Mouse (Mus musculus): Measurements from ENCODE around the gene Chkb. TPM values are rescaled to one million over a fixed set of nuclear protein-coding genes. Genes with fewer than 3 reads are reported as not detected.

Chkb gene
- polyA plus RNA-seq, 1 experiment from 2014 or later, result 44.3 TPM

GRCm38 (mm10) chr15:89475611-89476474 is 46.1 kb upstream of the Chkb start:
- Histone ChIP-seq H3K4me1 (ENCODE audit: insufficient read depth) (peaks cover 18% of the 10 kb centered on the region), H3K27ac (ENCODE audit: low read depth) (peak overlapping the region; percentile 66), H3K9ac (replicated peaks) (peak overlapping the region; percentile 66), H3K4me3 (ENCODE audit: low read depth, low read length) (peak overlapping the region; percentile 59), H3K4me2 (ENCODE audit: low read depth, low read length) (peak overlapping the region; percentile 84), H3K9me3 (ENCODE audit: low read length) (no peaks in the 10 kb centered on the region), H3K36me3 (replicated peaks; ENCODE audit: insufficient read depth, low read length) (no peaks in the 10 kb centered on the region), H3K27me3 (ENCODE audit: insufficient read depth, low read length) (no peaks in the 10 kb centered on the region)
- DNase-seq (peak; percentile 95), ATAC-seq (peak; percentile 97)
- TF ChIP-seq CTCF (IDR thresholded peaks at IDR 0.05; ENCODE audit: low read depth) (no peak), EP300 (IDR thresholded peaks at IDR 0.05; ENCODE audit: low read depth) (no peak)
- WGBS (ENCODE audit: insufficient replicate concordance), result 9% methylated on average over 44 of the region's 44 CpGs

GRCm38 (mm10) chr15:89475293-89475600 is 45.5 kb upstream of the Chkb start:
- no peak for ATAC-seq

GRCm38 (mm10) chr15:89474596-89475292 is 45.0 kb upstream of the Chkb start:
- peaks cover 18% of the 10 kb centered on the region for H3K4me1 ChIP-seq (ENCODE audit: insufficient read depth)
- H3K4me2 ChIP-seq (ENCODE audit: low read depth, low read length), result peak overlapping the region; percentile 84; the same call in 1 of the 2 replicates
- H3K36me3 ChIP-seq (replicated peaks; ENCODE audit: insufficient read depth, low read length), result no peaks in the 10 kb centered on the region
- H3K27ac ChIP-seq (ENCODE audit: low read depth), result no peak overlapping the region
- H3K4me3 ChIP-seq (ENCODE audit: low read depth, low read length), result no peak overlapping the region
- DNase-seq (no peak), ATAC-seq (no peak)
- 90% methylated on average over 18 of the region's 19 CpGs for WGBS (ENCODE audit: insufficient replicate concordance)
- no peak for TF ChIP-seq CTCF (IDR thresholded peaks at IDR 0.05; ENCODE audit: low read depth)
- TF ChIP-seq EP300 (IDR thresholded peaks at IDR 0.05; ENCODE audit: low read depth), result no peak
- no peaks in the 10 kb centered on the region for H3K9me3 ChIP-seq (ENCODE audit: low read length)
- H3K9ac ChIP-seq (replicated peaks), result no peak overlapping the region
- no peaks in the 10 kb centered on the region for H3K27me3 ChIP-seq (ENCODE audit: insufficient read depth, low read length)

More at GRCm38 (mm10) chr15:89475293-89475600, 45.5 kb upstream of the Chkb start:
- Histone ChIP-seq H3K4me2 (ENCODE audit: low read depth, low read length) (peak overlapping the region; percentile 84), H3K36me3 (replicated peaks; ENCODE audit: insufficient read depth, low read length) (no peaks in the 10 kb centered on the region), H3K9me3 (ENCODE audit: low read length) (no peaks in the 10 kb centered on the region), H3K4me3 (ENCODE audit: low read depth, low read length) (peak overlapping the region; percentile 59), H3K9ac (replicated peaks) (peak overlapping the region; percentile 66), H3K27ac (ENCODE audit: low read depth) (no peak overlapping the region), H3K4me1 (ENCODE audit: insufficient read depth) (peaks cover 18% of the 10 kb centered on the region), H3K27me3 (ENCODE audit: insufficient read depth, low read length) (no peaks in the 10 kb centered on the region)
- 60% methylated on average over 7 of the region's 7 CpGs for WGBS (ENCODE audit: insufficient replicate concordance)
- no peak for DNase-seq
- TF ChIP-seq CTCF (IDR thresholded peaks at IDR 0.05; ENCODE audit: low read depth), result no peak
- TF ChIP-seq EP300 (IDR thresholded peaks at IDR 0.05; ENCODE audit: low read depth), result no peak

GRCm38 (mm10) chr15:89473921-89474320 is 44.2 kb upstream of the Chkb start:
- H3K9me3 ChIP-seq (ENCODE audit: low read length), result no peaks in the 10 kb centered on the region
- ATAC-seq (no peak), DNase-seq (no peak)
- H3K36me3 ChIP-seq (replicated peaks; ENCODE audit: insufficient read depth, low read length), result no peaks in the 10 kb centered on the region
- H3K4me1 ChIP-seq (ENCODE audit: insufficient read depth), result peaks cover 18% of the 10 kb centered on the region
- H3K27me3 ChIP-seq (ENCODE audit: insufficient read depth, low read length), result no peaks in the 10 kb centered on the region
- WGBS (ENCODE audit: insufficient replicate concordance), result 88% methylated on average over 8 of the region's 8 CpGs
- H3K4me3 ChIP-seq (ENCODE audit: low read depth, low read length), result no peak overlapping the region
- H3K4me2 ChIP-seq (ENCODE audit: low read depth, low read length), result no peak overlapping the region
- H3K9ac ChIP-seq (replicated peaks), result no peak overlapping the region
- no peak for TF ChIP-seq CTCF (IDR thresholded peaks at IDR 0.05; ENCODE audit: low read depth)
- TF ChIP-seq EP300 (IDR thresholded peaks at IDR 0.05; ENCODE audit: low read depth), result no peak
- no peak overlapping the region for H3K27ac ChIP-seq (ENCODE audit: low read depth)

- TF ChIP-seq CTCF (IDR thresholded peaks at IDR 0.05; ENCODE audit: low read depth) (no peak), EP300 (IDR thresholded peaks at IDR 0.05; ENCODE audit: low read depth) (no peak)
- no peak for ATAC-seq
- Histone ChIP-seq H3K27me3 (ENCODE audit: insufficient read depth, low read length) (no peaks in the 10 kb centered on the region), H3K4me1 (ENCODE audit: insufficient read depth) (peaks cover 18% of the 10 kb centered on the region), H3K9ac (replicated peaks) (no peak overlapping the region), H3K27ac (ENCODE audit: low read depth) (no peak overlapping the region), H3K4me3 (ENCODE audit: low read depth, low read length) (no peak overlapping the region), H3K9me3 (ENCODE audit: low read length) (no peaks in the 10 kb centered on the region), H3K36me3 (replicated peaks; ENCODE audit: insufficient read depth, low read length) (no peaks in the 10 kb centered on the region), H3K4me2 (ENCODE audit: low read depth, low read length) (no peak overlapping the region)
- WGBS (ENCODE audit: insufficient replicate concordance), result 75% methylated on average over 9 of the region's 9 CpGs
- no peak for DNase-seq
Measured at GRCm38 (mm10) chr15:89473370-89473769, 43.7 kb upstream of the Chkb start.

- no peaks in the 10 kb centered on the region for H3K9me3 ChIP-seq (ENCODE audit: low read length)
- TF ChIP-seq CTCF (IDR thresholded peaks at IDR 0.05; ENCODE audit: low read depth), result no peak
- no peak for TF ChIP-seq EP300 (IDR thresholded peaks at IDR 0.05; ENCODE audit: low read depth)
- no peak overlapping the region for H3K9ac ChIP-seq (replicated peaks)
- H3K4me2 ChIP-seq (ENCODE audit: low read depth, low read length), result no peak overlapping the region
- no peak overlapping the region for H3K27ac ChIP-seq (ENCODE audit: low read depth)
- no peak overlapping the region for H3K4me3 ChIP-seq (ENCODE audit: low read depth, low read length)
- no peaks in the 10 kb centered on the region for H3K27me3 ChIP-seq (ENCODE audit: insufficient read depth, low read length)
- no peaks in the 10 kb centered on the region for H3K36me3 ChIP-seq (replicated peaks; ENCODE audit: insufficient read depth, low read length)
- H3K4me1 ChIP-seq (ENCODE audit: insufficient read depth), result peaks cover 14% of the 10 kb centered on the region
- DNase-seq (no peak), ATAC-seq (no peak)
- WGBS (ENCODE audit: insufficient replicate concordance), result 81% methylated on average over 4 of the region's 4 CpGs
Measured at GRCm38 (mm10) chr15:89471476-89471875, 41.8 kb upstream of the Chkb start.

Data from liver, postnatal 0 days (tissue).